Mouse (Mus musculus) lung, embryonic 16.5 days (tissue): ENCODE results near the gene Ikzf2. TPM values are rescaled to one million over a fixed set of nuclear protein-coding genes. Genes with fewer than 3 reads are reported as not detected.

Source experiments
- ATAC-seq: fragments of 200-750 bp; cut with Nextera tagmentation; 2 replicates; pipeline ENCODE4 v1.8.0; 2017; ENCODE audit warnings: low read depth, mild to moderate bottlenecking, moderate library complexity
- H3K27ac ChIP-seq: fragments of 300-500 bp; sonication (generic); 2 replicates; pipeline ENCODE4 v1.5.1; 2014; ENCODE audit warnings: mild to moderate bottlenecking, control low read depth, low read length
- H3K27me3 ChIP-seq: fragments of 300-500 bp; sonication (generic); 2 replicates; pipeline ENCODE4 v1.6.1; 2014; ENCODE audit warnings: low read depth, low read length, mixed read lengths; ENCODE audit not compliant: control insufficient read depth, insufficient read depth
- H3K36me3 ChIP-seq: fragments of 300-500 bp; sonication (generic); 2 replicates; pipeline ENCODE4 v1.6.1; 2014; ENCODE audit warnings: low read length; ENCODE audit not compliant: control insufficient read depth, insufficient read depth
- H3K4me1 ChIP-seq: fragments of 300-500 bp; sonication (generic); replicated peaks from 2 replicates; pipeline ENCODE4 v1.6.1; 2014; ENCODE audit warnings: low read length, mixed read lengths; ENCODE audit not compliant: control insufficient read depth, insufficient read depth
- H3K4me2 ChIP-seq: fragments of 300-500 bp; sonication (generic); 2 replicates; pipeline ENCODE4 v1.6.1; 2014; ENCODE audit warnings: low read depth, low read length, control low read depth
- H3K4me3 ChIP-seq: fragments of 300-500 bp; sonication (generic); 2 replicates; pipeline ENCODE4 v1.5.1; 2014; ENCODE audit warnings: mild to moderate bottlenecking, low read length, control low read depth
- H3K9ac ChIP-seq: fragments of 300-500 bp; sonication (generic); 2 replicates; pipeline ENCODE4 v1.6.1; 2014; ENCODE audit warnings: low read length, control low read depth
- H3K9me3 ChIP-seq: fragments of 300-500 bp; sonication (generic); 2 replicates; pipeline ENCODE4 v1.6.1; 2016; ENCODE audit warnings: low read length; ENCODE audit not compliant: control insufficient read depth
- WGBS: fragments of 180-500 bp; shearing (Covaris S2); extraction: QIAGEN DNeasy Blood & Tissue Kit; methylation state at CpG from one replicate; pipeline ENCODE4 v1.1.7; 2014; 5-methylcytosine and 5-hydroxymethylcytosine counted together
- polyA plus RNA-seq: library from polyadenylated mRNA; unstranded; fragments of >200 nt; fragmentation: Nextera tagmentation; extraction: Ambion mirVana; gene quantifications from 2 replicates; pipeline ENCODE4 v1.2.1, GENCODE M21; 2015

Gene Ikzf2
- polyA plus RNA-seq, 1 experiment from 2014 or later, result 3.2 TPM

DNA sequence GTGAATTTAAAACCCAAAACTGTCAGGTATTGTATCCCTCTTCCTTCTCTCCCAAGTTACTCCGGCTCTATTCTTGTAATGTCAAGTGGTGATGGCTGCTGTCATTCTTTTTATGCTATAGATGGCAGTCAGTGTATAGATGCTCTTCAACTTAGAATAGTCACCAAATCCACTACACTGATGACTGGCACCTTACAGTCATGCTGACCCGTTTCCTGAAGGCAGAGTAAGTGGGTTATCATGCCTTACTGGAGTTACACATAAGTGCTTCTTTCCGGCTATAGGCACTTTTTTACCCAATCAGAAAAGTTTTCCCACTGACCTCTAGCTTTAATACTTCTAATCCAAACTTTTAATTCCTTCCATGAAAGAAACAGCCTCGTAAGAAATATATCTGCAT lies 6.5 kb downstream of the Ikzf2 start:
- Histone ChIP-seq H3K4me2 (no peak overlapping the region), H3K27ac (no peak overlapping the region), H3K9ac (no peak overlapping the region), H3K27me3 (no peaks in the 10 kb centered on the region), H3K9me3 (no peaks in the 10 kb centered on the region), H3K4me3 (no peak overlapping the region), H3K4me1 (0 out of 2 replicates have a peak, but pooled peaks cover 2% of the 10 kb centered on the region), H3K36me3 (no peaks in the 10 kb centered on the region)
- 75% methylated on average over 4 of the region's 4 CpGs for WGBS
- no peak for ATAC-seq

DNA sequence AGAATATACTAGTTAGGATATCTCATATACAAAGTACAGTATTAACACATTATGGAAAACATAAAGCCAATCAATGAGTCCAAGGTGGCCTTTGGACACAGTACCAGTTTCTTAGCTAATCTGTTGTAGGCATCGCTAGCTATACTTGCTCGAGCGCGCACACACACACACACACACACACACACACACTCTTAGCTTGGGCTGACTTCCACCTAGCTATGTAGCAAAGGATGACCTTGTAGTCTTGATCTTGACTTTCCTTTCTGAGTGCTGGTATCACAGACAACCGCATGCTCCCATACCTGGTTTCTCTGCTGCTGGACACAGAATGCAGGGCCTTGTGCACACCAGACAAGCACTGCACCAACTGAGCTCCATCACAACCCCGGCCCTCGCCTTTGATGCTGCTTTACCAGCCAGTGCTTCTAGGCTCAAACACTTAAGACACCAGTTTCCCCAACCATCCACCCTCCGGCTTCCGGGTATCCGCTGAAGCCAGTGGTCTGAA lies 17.1 kb downstream of the Ikzf2 start:
- no peaks in the 10 kb centered on the region for H3K4me1 ChIP-seq
- WGBS, result 84% methylated on average over 10 of the region's 10 CpGs
- no peaks in the 10 kb centered on the region for H3K27me3 ChIP-seq

DNA sequence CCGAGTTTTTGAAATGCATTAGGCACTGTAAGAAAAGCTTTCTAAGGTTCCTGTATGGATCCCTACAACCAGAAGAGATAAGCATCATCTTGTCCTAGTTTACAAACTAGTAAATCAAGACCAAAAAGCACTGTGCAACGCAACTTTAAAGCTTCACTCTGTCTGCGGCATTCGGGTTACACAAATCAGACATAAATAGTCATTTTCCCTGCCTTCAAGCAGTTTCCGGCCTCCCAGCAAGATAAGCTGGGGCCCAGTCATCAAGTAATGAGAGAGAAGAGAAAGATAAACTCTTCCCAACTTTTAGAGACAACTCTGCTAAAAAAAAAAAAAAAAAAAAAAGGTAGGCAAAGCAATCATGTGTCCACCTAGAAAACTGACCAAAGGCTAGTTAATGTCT lies 19.6 kb downstream of the Ikzf2 start:
- H3K9ac ChIP-seq, result no peak overlapping the region
- no peak for ATAC-seq
- H3K9me3 ChIP-seq, result no peaks in the 10 kb centered on the region
- H3K4me1 ChIP-seq, result no peaks in the 10 kb centered on the region
- WGBS, result 67% methylated on average over 5 of the region's 5 CpGs
- H3K36me3 ChIP-seq, result no peaks in the 10 kb centered on the region
- no peak overlapping the region for H3K4me3 ChIP-seq
- no peak overlapping the region for H3K27ac ChIP-seq
- no peaks in the 10 kb centered on the region for H3K27me3 ChIP-seq
- H3K4me2 ChIP-seq, result no peak overlapping the region

More for the DNA sequence above, 17.1 kb downstream of the Ikzf2 start:
- no peak for ATAC-seq
- Histone ChIP-seq H3K27ac (no peak overlapping the region), H3K9ac (no peak overlapping the region), H3K4me3 (no peak overlapping the region), H3K4me2 (no peak overlapping the region), H3K36me3 (no peaks in the 10 kb centered on the region), H3K9me3 (no peaks in the 10 kb centered on the region)

DNA sequence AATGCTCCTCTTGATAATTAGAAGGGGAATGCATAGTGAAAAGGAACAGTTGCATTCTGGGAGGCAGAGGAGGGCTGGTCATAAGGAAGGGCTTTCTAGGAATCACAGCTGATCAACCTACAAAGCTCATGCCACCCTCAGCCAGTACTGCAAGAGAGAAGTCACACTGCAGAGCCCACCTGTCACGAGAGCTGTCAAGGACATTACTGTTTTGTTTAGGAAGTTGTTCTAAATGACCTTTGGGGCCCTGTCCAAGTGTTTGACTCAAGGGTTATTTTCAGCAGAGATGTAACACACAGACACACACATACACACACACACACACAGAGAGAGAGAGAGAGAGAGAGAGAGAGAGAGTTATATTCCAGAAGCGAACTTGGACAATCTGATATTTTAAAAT lies 27.3 kb downstream of the Ikzf2 start:
- Histone ChIP-seq H3K27me3 (no peaks in the 10 kb centered on the region), H3K4me1 (peaks cover 5% of the 10 kb centered on the region; the same call in 1 of the 2 replicates), H3K4me2 (no peak overlapping the region), H3K9ac (no peak overlapping the region), H3K4me3 (no peak overlapping the region), H3K36me3 (no peaks in the 10 kb centered on the region), H3K27ac (no peak overlapping the region), H3K9me3 (no peaks in the 10 kb centered on the region)
- 56% methylated on average over 2 of the region's 2 CpGs for WGBS
- ATAC-seq, result no peak

DNA sequence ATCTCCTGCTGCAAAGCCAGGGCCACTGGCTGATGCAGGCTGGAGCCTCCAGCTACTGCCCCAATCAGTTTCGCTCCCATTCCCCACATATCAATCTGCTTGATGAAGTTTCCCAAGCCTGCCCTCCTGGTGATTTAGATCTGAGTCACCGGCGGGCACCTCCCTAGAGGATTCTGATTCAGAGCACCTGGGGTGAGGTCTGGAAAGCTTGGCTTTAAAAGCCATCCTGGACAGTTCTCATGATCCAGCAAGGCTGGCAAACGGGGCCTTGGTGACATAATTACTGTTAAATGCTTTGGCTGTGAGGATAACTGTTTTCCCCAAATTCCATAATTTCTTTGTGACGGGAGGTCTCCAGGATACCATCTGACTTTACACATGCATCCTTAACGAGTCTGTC lies 29.0 kb downstream of the Ikzf2 start:
- no peaks in the 10 kb centered on the region for H3K9me3 ChIP-seq
- no peaks in the 10 kb centered on the region for H3K27me3 ChIP-seq
- no peak overlapping the region for H3K27ac ChIP-seq
- no peak overlapping the region for H3K9ac ChIP-seq
- no peaks in the 10 kb centered on the region for H3K36me3 ChIP-seq
- H3K4me1 ChIP-seq, result peaks cover 5% of the 10 kb centered on the region; the same call in 1 of the 2 replicates
- no peak overlapping the region for H3K4me3 ChIP-seq
- ATAC-seq, result no peak
- WGBS, result 49% methylated on average over 6 of the region's 6 CpGs
- no peak overlapping the region for H3K4me2 ChIP-seq

DNA sequence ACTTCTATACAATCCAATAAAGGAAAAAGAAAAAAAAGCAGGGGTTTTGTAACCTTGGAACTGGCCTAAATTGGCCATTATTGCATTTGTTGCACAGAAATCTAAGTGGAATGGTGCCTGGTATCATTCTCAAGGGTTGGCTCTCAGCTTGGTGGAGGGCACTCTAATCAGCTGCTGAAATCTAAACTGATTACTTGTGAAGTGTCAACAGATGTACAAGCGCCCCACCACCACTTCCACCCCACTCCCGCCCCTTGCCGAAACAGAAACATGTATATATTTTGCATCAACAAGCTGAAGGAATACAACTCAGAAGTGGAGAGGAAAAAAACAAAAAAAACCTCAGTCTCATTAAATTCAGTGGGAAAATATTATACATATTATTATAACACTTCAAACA lies 29.6 kb downstream of the Ikzf2 start:
- no peaks in the 10 kb centered on the region for H3K27me3 ChIP-seq
- 55% methylated on average over 3 of the region's 3 CpGs for WGBS
- peaks cover 5% of the 10 kb centered on the region; the same call in 1 of the 2 replicates for H3K4me1 ChIP-seq
- H3K4me3 ChIP-seq, result no peak overlapping the region
- H3K9me3 ChIP-seq, result no peaks in the 10 kb centered on the region
- H3K9ac ChIP-seq, result no peak overlapping the region
- H3K36me3 ChIP-seq, result no peaks in the 10 kb centered on the region
- H3K27ac ChIP-seq, result no peak overlapping the region
- ATAC-seq, result no peak
- no peak overlapping the region for H3K4me2 ChIP-seq

DNA sequence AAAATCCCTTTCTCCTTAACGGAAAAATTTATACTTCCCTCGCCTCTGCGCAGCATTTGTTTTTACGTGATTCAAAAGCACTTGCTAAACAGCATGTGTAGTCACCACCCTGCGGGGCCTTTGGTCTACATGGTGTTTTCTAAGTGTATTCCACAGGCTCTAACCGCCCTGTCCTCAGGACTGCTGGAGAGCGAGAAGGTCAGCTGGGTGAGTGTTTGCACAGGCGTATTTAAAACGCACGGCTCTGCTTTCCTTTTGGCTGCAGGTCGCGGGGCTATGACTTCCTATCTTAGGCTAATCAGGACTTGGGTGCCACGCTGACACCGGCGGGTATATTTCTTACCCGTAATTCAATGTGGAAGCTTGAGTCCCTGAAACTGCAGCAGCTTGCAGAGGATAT lies 30.1 kb downstream of the Ikzf2 start:
- Histone ChIP-seq H3K4me3 (no peak overlapping the region), H3K9ac (no peak overlapping the region), H3K36me3 (no peaks in the 10 kb centered on the region), H3K4me1 (peaks cover 5% of the 10 kb centered on the region; the same call in 1 of the 2 replicates), H3K9me3 (no peaks in the 10 kb centered on the region), H3K27me3 (no peaks in the 10 kb centered on the region), H3K27ac (no peak overlapping the region; the same call in 1 of the 2 replicates), H3K4me2 (no peak overlapping the region)
- WGBS, result 26% methylated on average over 16 of the region's 16 CpGs
- no peak for ATAC-seq

DNA sequence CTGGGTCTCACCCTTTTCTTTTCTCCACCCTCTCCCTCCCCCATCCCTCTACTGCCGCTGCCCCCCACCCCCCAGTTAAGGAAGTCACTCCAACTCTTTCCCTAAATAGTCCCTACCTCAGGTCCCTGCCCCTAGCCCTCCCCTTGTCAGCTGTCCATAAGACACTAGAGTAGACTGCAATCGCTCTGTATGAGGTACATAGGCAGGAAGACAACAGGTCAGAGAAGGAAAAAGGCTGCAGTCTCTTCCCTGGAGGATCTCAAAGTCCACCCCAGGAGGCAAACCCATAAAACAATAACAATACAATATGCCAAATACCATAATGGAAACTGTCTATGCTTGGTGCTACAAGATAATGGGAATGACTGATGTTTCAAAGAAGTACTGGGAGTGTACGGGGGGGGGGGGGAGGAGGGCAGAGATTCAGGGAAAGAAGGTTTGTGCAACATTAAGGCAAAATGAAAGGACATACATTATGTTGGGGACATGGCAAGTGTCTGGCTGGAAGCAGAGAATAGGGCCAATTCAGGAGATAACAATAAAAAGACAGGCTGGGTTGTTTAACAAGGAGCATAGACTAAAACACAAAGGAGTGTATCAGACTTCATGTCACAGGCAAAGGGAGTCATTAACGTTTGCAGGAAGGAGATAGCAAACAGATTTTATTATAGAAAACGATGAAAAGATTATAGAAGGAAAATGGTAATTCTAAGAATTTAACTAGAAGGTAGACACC lies 30.8 kb downstream of the Ikzf2 start:
- no peaks in the 10 kb centered on the region for H3K27me3 ChIP-seq
- 57% methylated on average over 5 of the region's 5 CpGs for WGBS

DNA sequence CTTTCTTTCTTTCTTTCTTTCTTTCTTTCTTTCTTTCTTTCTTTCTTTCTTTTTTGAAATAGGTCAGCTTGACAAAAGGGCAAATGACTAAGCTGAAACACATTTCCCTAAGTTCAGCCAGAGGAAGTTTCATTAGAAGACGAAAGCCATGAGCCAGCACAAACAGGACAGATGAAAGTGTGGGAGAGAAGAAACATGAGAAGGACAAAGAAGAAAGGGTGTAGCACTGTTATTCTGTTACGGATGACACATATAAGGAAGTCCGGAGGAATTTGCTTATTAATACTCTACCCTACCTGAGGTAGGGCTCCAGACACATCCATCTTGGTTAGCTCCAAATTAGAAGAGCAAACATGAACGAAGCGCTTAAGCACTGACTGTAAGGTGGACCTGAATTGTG lies 31.7 kb downstream of the Ikzf2 start:
- 67% methylated on average over 5 of the region's 5 CpGs for WGBS
- Histone ChIP-seq H3K27me3 (no peaks in the 10 kb centered on the region), H3K9me3 (no peaks in the 10 kb centered on the region), H3K9ac (no peak overlapping the region), H3K36me3 (no peaks in the 10 kb centered on the region), H3K4me3 (no peak overlapping the region), H3K4me1 (peaks cover 5% of the 10 kb centered on the region; the same call in 1 of the 2 replicates), H3K4me2 (no peak overlapping the region), H3K27ac (no peak overlapping the region)
- no peak for ATAC-seq

More for the DNA sequence above, 30.8 kb downstream of the Ikzf2 start:
- Histone ChIP-seq H3K4me1 (peaks cover 5% of the 10 kb centered on the region; the same call in 1 of the 2 replicates), H3K27ac (no peak overlapping the region), H3K9ac (no peak overlapping the region), H3K4me2 (no peak overlapping the region), H3K4me3 (no peak overlapping the region), H3K9me3 (no peaks in the 10 kb centered on the region), H3K36me3 (no peaks in the 10 kb centered on the region)
- no peak for ATAC-seq
